12 mouse cellular contexts compared by ENCODE assay signal in the genomic region with DNA sequence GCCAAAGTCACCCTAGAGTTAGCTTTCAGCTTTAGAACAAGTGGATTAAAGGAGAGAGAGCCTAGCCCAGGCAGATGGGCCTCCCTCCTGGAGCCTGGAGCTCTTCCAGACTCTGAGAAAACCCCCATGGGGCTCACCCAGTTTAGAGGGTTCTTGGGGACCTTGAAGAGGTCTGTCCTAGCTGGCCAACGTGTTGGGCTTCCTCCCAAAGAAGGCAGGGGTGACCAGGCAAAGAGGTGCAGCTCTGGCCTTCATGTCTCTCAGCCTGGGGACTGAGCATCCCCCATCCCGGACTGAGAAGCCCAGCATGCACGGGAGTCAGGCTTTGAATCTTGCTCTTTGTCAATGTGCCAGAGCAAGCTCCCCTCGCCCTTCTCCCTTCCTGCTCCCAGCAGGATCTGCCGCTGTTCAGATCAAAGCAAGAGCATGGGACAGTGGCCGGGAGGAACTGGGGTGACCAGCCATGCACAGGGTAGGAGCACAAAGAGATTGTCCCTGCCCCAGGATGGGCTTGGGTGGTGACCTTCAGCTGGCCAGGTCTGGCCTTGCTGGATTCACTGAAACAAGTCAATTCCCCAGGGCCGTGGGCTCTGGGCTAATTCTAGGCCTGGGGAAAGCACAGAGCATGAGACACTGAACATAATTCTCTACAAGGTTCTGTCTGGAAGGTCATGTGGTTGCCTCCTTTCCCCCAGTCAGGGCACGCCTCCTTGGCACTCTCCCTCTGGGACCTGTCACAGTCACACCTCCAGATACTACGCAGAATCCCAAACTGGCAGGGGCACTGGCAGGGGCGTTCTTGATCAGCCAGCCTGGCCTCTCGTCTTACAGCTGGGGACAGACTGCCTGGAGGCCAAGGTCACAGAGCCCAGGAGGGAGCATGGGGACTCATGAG. TPM values are rescaled to one million over a fixed set of nuclear protein-coding genes. Genes with fewer than 3 reads are reported as not detected.
A peak's percentile ranks its signal among the peaks of the same experiment; 100 is the strongest.
DNase-seq lines count a peak whose midpoint lies in the region; ATAC-seq lines count a peak whose summit lies in the region.
"Had no signal": no experiment of that assay in that cellular context is flagged by ENCODE, and none has a peak within 500 bp of the region (broad histone marks: within the 10 kb centered on the region; RNA-seq: fewer than 3 reads in every experiment).

No protein-coding gene starts in this region.

- H3K9me3 ChIP-seq in kidney, embryonic 15.5 days (replicated peaks): no peaks in the 10 kb centered on the region
- no peaks in the 10 kb centered on the region for H3K9me3 ChIP-seq in heart, embryonic 15.5 days (replicated peaks)
- H3K9me3 ChIP-seq: hindbrain, embryonic 10.5 days; midbrain, embryonic 12.5 days; neural tube, embryonic 15.5 days had no signal

- no peaks in the 10 kb centered on the region for H3K4me1 ChIP-seq in kidney, embryonic 15.5 days
- peaks cover 18% of the 10 kb centered on the region for H3K4me1 ChIP-seq in brown adipose tissue, adult 24 weeks (ENCODE audit: control insufficient read depth, insufficient read depth, insufficient read length, low read length)
- H3K4me1 ChIP-seq in heart, embryonic 15.5 days (replicated peaks): peaks cover 23% of the 10 kb centered on the region
- H3K4me1 ChIP-seq: midbrain, embryonic 12.5 days had no signal

- H3K36me3 ChIP-seq in kidney, embryonic 15.5 days: no peaks in the 10 kb centered on the region
- H3K36me3 ChIP-seq in heart, embryonic 15.5 days: no peaks in the 10 kb centered on the region
- H3K36me3 ChIP-seq: hindbrain, embryonic 10.5 days; midbrain, embryonic 12.5 days; neural tube, embryonic 15.5 days had no signal

- 31% methylated on average over 11 of the region's 11 CpGs for WGBS in kidney, embryonic 15.5 days
- WGBS in heart, embryonic 15.5 days: 24% methylated on average over 11 of the region's 11 CpGs

- ATAC-seq in kidney, embryonic 15.5 days (replicated peaks; ENCODE audit: low FRiP score): no peak
- ATAC-seq in heart, embryonic 15.5 days (replicated peaks; ENCODE audit: insufficient number of reproducible peaks, insufficient read depth, low FRiP score, low read depth): peak; percentile 90

- peak; percentile 71 for DNase-seq in kidney, adult 18-20 months
- peak; percentile 71 to 90 for DNase-seq in kidney, postnatal 25 days
- no peak for DNase-seq in frontal cortex, postnatal 36 days (ENCODE audit: low spot score in 2 of 2)
- no peak for DNase-seq in urinary bladder, adult 18-20 months (ENCODE audit: low spot score in 2 of 2)
- no peak for DNase-seq in liver

- H3K4me3 ChIP-seq in kidney, embryonic 15.5 days (replicated peaks): no peak overlapping the region
- no peak overlapping the region for H3K4me3 ChIP-seq in brown adipose tissue, adult 24 weeks (ENCODE audit: insufficient read depth, low read depth, low read length)
- H3K4me3 ChIP-seq in heart, embryonic 15.5 days: no peak overlapping the region
- H3K4me3 ChIP-seq: hindbrain, embryonic 10.5 days; midbrain, embryonic 12.5 days; neural tube, embryonic 15.5 days had no signal

- no peak overlapping the region for H3K9ac ChIP-seq in kidney, embryonic 15.5 days
- H3K9ac ChIP-seq in heart, embryonic 15.5 days: 0 out of 2 replicates have a peak overlapping the region, but pooled peaks have one; percentile 4
- H3K9ac ChIP-seq: liver, embryonic 14.5 days; midbrain, embryonic 12.5 days; neural tube, embryonic 15.5 days had no signal

- H3K4me2 ChIP-seq in kidney, embryonic 15.5 days: no peak overlapping the region
- no peak overlapping the region for H3K4me2 ChIP-seq in heart, embryonic 15.5 days
- H3K4me2 ChIP-seq: midbrain, embryonic 12.5 days; neural tube, embryonic 15.5 days had no signal

- H3K27ac ChIP-seq in kidney, embryonic 15.5 days: no peak overlapping the region
- peak overlapping the region; percentile 99 for H3K27ac ChIP-seq in brown adipose tissue, adult 24 weeks (replicated peaks; ENCODE audit: low read depth, low read length)
- peak overlapping the region; percentile 92 for H3K27ac ChIP-seq in heart, embryonic 15.5 days
- H3K27ac ChIP-seq: hindbrain, embryonic 10.5 days; liver, embryonic 14.5 days; midbrain, embryonic 12.5 days; neural tube, embryonic 15.5 days had no signal

- peaks cover 22% of the 10 kb centered on the region; the same call in 1 of the 2 replicates for H3K27me3 ChIP-seq in kidney, embryonic 15.5 days
- 0 out of 2 replicates have a peak, but pooled peaks cover 5% of the 10 kb centered on the region for H3K27me3 ChIP-seq in heart, embryonic 15.5 days

RNA-seq across cellular contexts. Expression of a gene that starts 10.3 kb away (rescaled TPM):
- polyA plus RNA-seq in kidney, embryonic 15.5 days (2015; fragmentation: Nextera tagmentation; extraction: Ambion mirVana): 3.9 and 5.0 TPM in 2 replicates
- polyA plus RNA-seq in brown adipose tissue, adult 24 weeks (2012; ENCODE audit: insufficient read depth, insufficient read length, missing spikeins): 53.5 and 108 TPM in 2 replicates
- 15.1 and 20.5 TPM in 2 replicates for polyA plus RNA-seq in heart, embryonic 15.5 days (2015; fragmentation: Nextera tagmentation; extraction: Ambion mirVana)

Comparison
In these comparisons a context has a peak if more than half of its experiments do, and no peak if none do; other contexts are left out.
1. DNase-seq: peak in kidney, adult 18-20 months (single experiment) and kidney, postnatal 25 days (2 of 2); none in frontal cortex, postnatal 36 days (0 of 2), urinary bladder, adult 18-20 months (0 of 2) and liver (single experiment).